Mouse (Mus musculus) midbrain, embryonic 13.5 days (tissue): Measurements from ENCODE around the gene Ptpru. TPM values are rescaled to one million over a fixed set of nuclear protein-coding genes. Genes with fewer than 3 reads are reported as not detected.
A peak's percentile ranks its signal among the peaks of the same experiment; 100 is the strongest.
"Not testable (repeated sequence)": the region's sequence is repeated elsewhere in the genome, so short reads cannot be mapped to it uniquely, and the experiment has no call there.

Experiments
- ATAC-seq: fragments of 200-750 bp; cut with Nextera tagmentation; 2 replicates; pipeline ENCODE4 v1.8.0; 2017; ENCODE audit warnings: mild to moderate bottlenecking, moderate TSS enrichment, moderate library complexity
- H3K27ac ChIP-seq: fragments of 300-500 bp; sonication (generic); 2 replicates; pipeline ENCODE4 v1.5.1; 2015; ENCODE audit warnings: inconsistent platforms, mild to moderate bottlenecking, moderate library complexity
- H3K27me3 ChIP-seq: fragments of 300-500 bp; sonication (generic); 2 replicates; pipeline ENCODE4 v1.6.1; 2015; ENCODE audit warnings: mild to moderate bottlenecking, inconsistent platforms
- H3K36me3 ChIP-seq: fragments of 300-500 bp; sonication (generic); 2 replicates; pipeline ENCODE4 v1.6.1; 2015; ENCODE audit warnings: mild to moderate bottlenecking, inconsistent platforms
- H3K4me1 ChIP-seq: fragments of 300-500 bp; sonication (generic); replicated peaks from 2 replicates; pipeline ENCODE4 v1.6.1; 2015; ENCODE audit warnings: inconsistent platforms
- H3K4me2 ChIP-seq: fragments of 300-500 bp; sonication (generic); replicated peaks from 2 replicates; pipeline ENCODE4 v1.6.1; 2015; ENCODE audit warnings: moderate library complexity, mild to moderate bottlenecking, inconsistent platforms
- H3K4me3 ChIP-seq: fragments of 300-500 bp; sonication (generic); replicated peaks from 2 replicates; pipeline ENCODE4 v1.5.1; 2015; ENCODE audit warnings: mild to moderate bottlenecking, inconsistent platforms
- H3K9ac ChIP-seq: fragments of 300-500 bp; sonication (generic); replicated peaks from 2 replicates; pipeline ENCODE4 v1.6.1; 2015; ENCODE audit warnings: mild to moderate bottlenecking, inconsistent platforms
- H3K9me3 ChIP-seq: fragments of 300-500 bp; sonication (generic); 2 replicates; pipeline ENCODE4 v1.6.1; 2016; ENCODE audit warnings: mild to moderate bottlenecking, inconsistent platforms
- WGBS: fragments of 180-500 bp; shearing (Covaris S2); methylation state at CpG from one replicate; pipeline ENCODE4 v1.1.7; 2015; 5-methylcytosine and 5-hydroxymethylcytosine counted together
- polyA plus RNA-seq: library from polyadenylated mRNA; unstranded; fragments of >200 nt; fragmentation: Nextera tagmentation; extraction: Ambion mirVana; gene quantifications from 2 replicates; pipeline ENCODE4 v1.2.1, GENCODE M21; 2015

Gene Ptpru
- polyA plus RNA-seq, 1 experiment from 2014 or later: 18.9 TPM

GRCm38 (mm10) chr4:131812458-131812857 is 25.6 kb downstream of the Ptpru start:
- Histone ChIP-seq H3K4me1 (no peaks in the 10 kb centered on the region), H3K27me3 (no peaks in the 10 kb centered on the region), H3K4me2 (no peak overlapping the region), H3K36me3 (no peaks in the 10 kb centered on the region), H3K9ac (no peak overlapping the region), H3K9me3 (no peaks in the 10 kb centered on the region), H3K27ac (no peak overlapping the region; the same call in 1 of the 2 replicates), H3K4me3 (no peak overlapping the region)
- ATAC-seq: no peak
- 86% methylated on average over 11 of the region's 11 CpGs for WGBS

- 84% methylated on average over 3 of the region's 3 CpGs for WGBS
- Histone ChIP-seq H3K4me3 (no peak overlapping the region), H3K27ac (no peak overlapping the region), H3K4me2 (no peak overlapping the region), H3K27me3 (no peaks in the 10 kb centered on the region), H3K4me1 (no peaks in the 10 kb centered on the region), H3K36me3 (no peaks in the 10 kb centered on the region), H3K9ac (no peak overlapping the region), H3K9me3 (no peaks in the 10 kb centered on the region)
- ATAC-seq: no peak
Observed at GRCm38 (mm10) chr4:131805255-131805654, 32.8 kb downstream of the Ptpru start.

- H3K9ac ChIP-seq, H3K4me1 ChIP-seq, H3K36me3 ChIP-seq, H3K4me3 ChIP-seq, H3K9me3 ChIP-seq, H3K27ac ChIP-seq, H3K27me3 ChIP-seq, H3K4me2 ChIP-seq: not testable (repeated sequence)
- 90% methylated on average over 4 of the region's 6 CpGs for WGBS
- peak; percentile 70; the same call in 1 of the 2 replicates for ATAC-seq
Observed at GRCm38 (mm10) chr4:131804732-131805131, 33.4 kb downstream of the Ptpru start.

GRCm38 (mm10) chr4:131803846-131804245 is 34.2 kb downstream of the Ptpru start:
- Histone ChIP-seq H3K4me2 (no peak overlapping the region), H3K27me3 (no peaks in the 10 kb centered on the region)
- no peak for ATAC-seq

DNA sequence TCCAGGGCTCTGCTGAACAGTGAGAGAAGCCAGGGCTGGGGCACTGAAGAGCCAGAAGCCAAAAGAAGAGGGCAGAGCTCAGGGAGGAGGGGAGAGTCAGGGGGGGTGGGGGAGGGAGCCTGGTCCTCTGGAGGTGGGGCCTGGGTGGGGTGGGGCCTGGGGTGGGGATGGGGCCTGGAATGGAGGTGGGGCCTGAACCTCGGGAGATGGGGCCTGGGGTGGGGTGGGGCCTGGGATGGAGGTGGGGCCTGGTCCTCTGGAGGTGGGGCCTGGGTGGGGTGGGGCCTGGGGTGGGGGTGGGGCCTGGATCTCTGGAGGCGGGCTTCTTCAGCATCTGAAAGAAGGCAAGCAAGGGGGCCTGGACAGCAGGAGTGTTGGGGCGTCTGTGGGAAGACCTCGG is 39.1 kb downstream of the Ptpru start:
- H3K4me1 ChIP-seq: no peaks in the 10 kb centered on the region
- WGBS: 23% methylated on average over 4 of the region's 4 CpGs
- no peak for ATAC-seq
- no peaks in the 10 kb centered on the region for H3K27me3 ChIP-seq
- H3K4me3 ChIP-seq: no peak overlapping the region
- H3K4me2 ChIP-seq: no peak overlapping the region
- no peak overlapping the region for H3K27ac ChIP-seq
- no peaks in the 10 kb centered on the region for H3K9me3 ChIP-seq
- H3K36me3 ChIP-seq: no peaks in the 10 kb centered on the region
- no peak overlapping the region for H3K9ac ChIP-seq

More at GRCm38 (mm10) chr4:131803846-131804245, 34.2 kb downstream of the Ptpru start:
- Histone ChIP-seq H3K4me1 (no peaks in the 10 kb centered on the region), H3K9ac (no peak overlapping the region), H3K36me3 (no peaks in the 10 kb centered on the region), H3K9me3 (no peaks in the 10 kb centered on the region), H3K4me3 (no peak overlapping the region), H3K27ac (no peak overlapping the region)
- 85% methylated on average over 9 of the region's 9 CpGs for WGBS

GRCm38 (mm10) chr4:131797920-131798319 is 40.2 kb downstream of the Ptpru start:
- H3K27ac ChIP-seq: no peak overlapping the region
- 0 out of 2 replicates have a peak overlapping the region, but pooled peaks have one; percentile 2 for H3K9ac ChIP-seq
- 43% methylated on average over 12 of the region's 12 CpGs for WGBS
- H3K4me3 ChIP-seq: no peak overlapping the region
- H3K9me3 ChIP-seq: no peaks in the 10 kb centered on the region
- H3K4me1 ChIP-seq: no peaks in the 10 kb centered on the region
- no peaks in the 10 kb centered on the region for H3K27me3 ChIP-seq
- ATAC-seq: no peak
- H3K4me2 ChIP-seq: no peak overlapping the region
- H3K36me3 ChIP-seq: no peaks in the 10 kb centered on the region

- 0 out of 2 replicates have a peak overlapping the region, but pooled peaks have one; percentile 2 for H3K9ac ChIP-seq
- 72% methylated on average over 7 of the region's 7 CpGs for WGBS
- no peaks in the 10 kb centered on the region for H3K4me1 ChIP-seq
- ATAC-seq: no peak; the same call in 1 of the 2 replicates
- H3K4me2 ChIP-seq: no peak overlapping the region
- H3K4me3 ChIP-seq: no peak overlapping the region
- no peaks in the 10 kb centered on the region for H3K36me3 ChIP-seq
- H3K9me3 ChIP-seq: no peaks in the 10 kb centered on the region
- H3K27ac ChIP-seq: no peak overlapping the region
- H3K27me3 ChIP-seq: no peaks in the 10 kb centered on the region
Observed at GRCm38 (mm10) chr4:131797483-131797882, 40.6 kb downstream of the Ptpru start.

- Histone ChIP-seq H3K4me3 (no peak overlapping the region), H3K36me3 (no peaks in the 10 kb centered on the region), H3K4me2 (no peak overlapping the region), H3K4me1 (no peaks in the 10 kb centered on the region), H3K9ac (no peak overlapping the region), H3K27me3 (no peaks in the 10 kb centered on the region), H3K9me3 (no peaks in the 10 kb centered on the region), H3K27ac (no peak overlapping the region)
- 86% methylated on average over 14 of the region's 14 CpGs for WGBS
- no peak for ATAC-seq
Observed at GRCm38 (mm10) chr4:131796312-131797080, 41.6 kb downstream of the Ptpru start.

DNA sequence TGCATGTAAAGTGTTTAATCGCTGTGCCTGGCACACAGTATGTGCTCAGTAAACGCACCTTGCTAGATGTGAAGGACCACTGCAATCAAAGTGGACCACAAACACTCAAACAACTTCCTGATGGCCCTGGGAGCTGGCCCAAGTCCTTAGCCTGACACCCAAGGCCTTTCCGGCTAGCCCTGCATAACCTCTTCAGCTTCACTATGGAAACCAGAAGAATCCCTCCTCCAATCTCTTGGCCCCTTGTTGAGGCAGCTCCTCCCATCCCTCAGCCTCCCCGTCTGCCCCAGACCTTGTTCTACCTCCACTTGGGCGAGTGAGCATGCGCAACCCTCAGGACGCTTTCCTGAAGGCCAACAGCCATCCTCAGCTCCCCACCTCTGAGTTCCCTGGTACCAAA is 51.3 kb downstream of the Ptpru start:
- Histone ChIP-seq H3K36me3 (peaks cover 5% of the 10 kb centered on the region; the same call in 1 of the 2 replicates), H3K4me2 (no peak overlapping the region), H3K9me3 (no peaks in the 10 kb centered on the region), H3K27ac (no peak overlapping the region), H3K9ac (no peak overlapping the region), H3K27me3 (no peaks in the 10 kb centered on the region), H3K4me3 (no peak overlapping the region), H3K4me1 (no peaks in the 10 kb centered on the region)
- no peak for ATAC-seq
- WGBS: 74% methylated on average over 7 of the region's 7 CpGs

GRCm38 (mm10) chr4:131784034-131784433 is 54.1 kb downstream of the Ptpru start:
- Histone ChIP-seq H3K27ac (no peak overlapping the region), H3K4me1 (no peaks in the 10 kb centered on the region), H3K4me3 (no peak overlapping the region), H3K36me3 (peaks cover 5% of the 10 kb centered on the region; the same call in 1 of the 2 replicates), H3K4me2 (no peak overlapping the region), H3K27me3 (no peaks in the 10 kb centered on the region), H3K9me3 (no peaks in the 10 kb centered on the region), H3K9ac (no peak overlapping the region)
- 12% methylated on average over 9 of the region's 9 CpGs for WGBS
- no peak for ATAC-seq

DNA sequence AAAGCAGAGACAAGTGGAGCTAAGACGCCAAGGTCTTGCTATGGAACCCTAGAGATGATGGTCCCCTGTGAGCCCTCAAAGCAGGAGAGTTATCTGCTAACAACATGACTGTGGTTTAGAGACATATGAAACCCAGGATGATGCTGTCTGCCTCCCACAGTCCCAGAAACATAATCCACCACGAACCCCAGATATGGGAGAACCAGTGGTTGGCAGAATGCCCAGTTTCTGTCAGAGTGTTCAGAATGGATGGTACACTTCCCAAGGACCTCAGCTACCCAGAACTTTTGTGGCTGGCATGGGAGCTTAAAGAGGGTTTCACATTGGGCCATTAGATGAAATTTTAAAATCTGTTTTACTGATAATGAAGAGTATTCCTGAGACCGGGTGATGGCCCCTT is 57.1 kb downstream of the Ptpru start:
- Histone ChIP-seq H3K4me2 (no peak overlapping the region), H3K36me3 (no peaks in the 10 kb centered on the region), H3K4me3 (no peak overlapping the region), H3K4me1 (no peaks in the 10 kb centered on the region), H3K27ac (no peak overlapping the region), H3K27me3 (no peaks in the 10 kb centered on the region), H3K9me3 (no peaks in the 10 kb centered on the region), H3K9ac (no peak overlapping the region)
- 61% methylated on average over 3 of the region's 3 CpGs for WGBS
- no peak for ATAC-seq

- H3K4me1 ChIP-seq: no peaks in the 10 kb centered on the region
- no peak overlapping the region for H3K9ac ChIP-seq
- H3K27me3 ChIP-seq: no peaks in the 10 kb centered on the region
- H3K4me2 ChIP-seq: no peak overlapping the region
- no peaks in the 10 kb centered on the region for H3K36me3 ChIP-seq
- WGBS: 88% methylated on average over 14 of the region's 14 CpGs
- H3K4me3 ChIP-seq: no peak overlapping the region
- H3K27ac ChIP-seq: no peak overlapping the region
- no peak for ATAC-seq
- H3K9me3 ChIP-seq: no peaks in the 10 kb centered on the region
Observed at GRCm38 (mm10) chr4:131778616-131779275, 59.3 kb downstream of the Ptpru start.
